Comparison of ENCODE assay signal across 9 mouse cellular contexts in the genomic region with DNA sequence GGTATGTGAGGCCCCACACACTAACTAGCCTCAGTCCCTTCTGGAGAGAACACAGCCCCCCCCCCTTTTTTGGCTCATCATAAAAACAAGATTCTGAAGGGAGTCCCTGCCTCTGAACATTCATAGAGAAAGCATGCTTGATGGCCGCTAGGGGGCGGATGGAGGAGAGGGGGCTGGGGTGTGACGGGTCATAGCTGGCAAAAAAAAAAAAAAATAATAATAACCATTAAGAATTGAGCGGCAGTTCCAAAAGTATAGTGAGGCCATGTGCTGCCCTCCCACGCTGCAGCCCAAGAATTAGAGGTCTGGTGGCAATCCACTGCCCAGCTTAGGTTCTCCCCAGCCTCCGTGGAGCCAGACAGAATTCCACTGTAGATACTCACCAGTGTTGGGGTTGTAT. TPM values are rescaled to one million over a fixed set of nuclear protein-coding genes. Genes with fewer than 3 reads are reported as not detected.
A peak's percentile ranks its signal among the peaks of the same experiment; 100 is the strongest.
DNase-seq lines count a peak whose midpoint lies in the region; ATAC-seq and TF ChIP-seq lines count a peak whose summit lies in the region.
"Had no signal": no experiment of that assay in that cellular context is flagged by ENCODE, and none has a peak within 500 bp of the region (broad histone marks: within the 10 kb centered on the region; RNA-seq: fewer than 3 reads in every experiment).

No protein-coding gene starts in this region.

- H3K79me2 ChIP-seq in CH12.LX (replicated peaks; ENCODE audit: control insufficient read depth, extremely low read depth, insufficient read depth, poor library complexity, severe bottlenecking): no peaks in the 10 kb centered on the region

- H3K4me2 ChIP-seq in CH12.LX (ENCODE audit: insufficient read depth, low read depth, poor library complexity, severe bottlenecking): no peak overlapping the region
- no peak overlapping the region for H3K4me2 ChIP-seq in forebrain, embryonic 16.5 days (ENCODE audit: low read length)
- H3K4me2 ChIP-seq: embryonic facial prominence, embryonic 13.5 days had no signal

- TF ChIP-seq EP300 in CH12.LX (IDR thresholded peaks at IDR 0.05; ENCODE audit: low read length): no peak

- no peak overlapping the region for H3K4me3 ChIP-seq in CH12.LX (replicated peaks in 1 of 3; ENCODE audit: low read depth in 2 of 3, low read length in 2 of 3, poor library complexity in 1 of 3)
- H3K4me3 ChIP-seq in forebrain, embryonic 16.5 days (replicated peaks; ENCODE audit: low read length): no peak overlapping the region
- H3K4me3 ChIP-seq: embryonic facial prominence, embryonic 13.5 days had no signal

- DNase-seq in kidney, adult 18-20 months: peak; percentile 18
- no peak for DNase-seq in kidney, adult 8-10 months
- DNase-seq in CH12.LX (ENCODE audit: extremely low read depth) (peak; percentile 48), liver (peak; percentile 79)
- DNase-seq in adrenal gland, postnatal 14 days: peak; percentile 75
- DNase-seq in thymus, postnatal 0 days (ENCODE audit: low spot score): peak; percentile 31
- DNase-seq in cerebellum, adult 11-12 months: no peak

- peaks cover 5 to 8% of the 10 kb centered on the region in 2 experiments; a peak in 3 of 4 replicates for H3K4me1 ChIP-seq in CH12.LX (ENCODE audit: control insufficient read depth in 1 of 2, insufficient read depth in 2 of 2)
- no peaks in the 10 kb centered on the region for H3K4me1 ChIP-seq in forebrain, embryonic 16.5 days (replicated peaks; ENCODE audit: control insufficient read depth, insufficient read depth, low read length)

- TF ChIP-seq RAD21 in CH12.LX (IDR thresholded peaks at IDR 0.05; ENCODE audit: low read depth, low read length): peak; percentile 19

- dilution Hi-C loops in CH12.LX (cut with MboI; ENCODE audit: extremely low pct_ligation_motif_present, extremely low pct_unique_long_range_greater_than_20kb, low sequenced_read_pairs): no loop called here

- no peak for ATAC-seq in forebrain, embryonic 16.5 days

- no peak for TF ChIP-seq POLR2A in CH12.LX (IDR thresholded peaks at IDR 0.05; ENCODE audit: low read depth, low read length)

- no peak overlapping the region for H3K27ac ChIP-seq in CH12.LX (ENCODE audit: insufficient read depth, low read depth)
- no peak overlapping the region for H3K27ac ChIP-seq in forebrain, embryonic 16.5 days (ENCODE audit: low read length)

- no peaks in the 10 kb centered on the region for H3K9me3 ChIP-seq in CH12.LX (replicated peaks; ENCODE audit: low read length)
- no peaks in the 10 kb centered on the region for H3K9me3 ChIP-seq in forebrain, embryonic 16.5 days (ENCODE audit: control insufficient read depth, low read length)
- H3K9me3 ChIP-seq: embryonic facial prominence, embryonic 13.5 days had no signal

- in situ Hi-C loops in CH12.LX (cut with MboI; ENCODE audit: low pct_ligation_motif_present, low pct_unique_long_range_greater_than_20kb, low sequenced_read_pairs): no loop called here

- peak in 1 of 2 experiments; percentile 68; a peak in 2 of 4 replicates for TF ChIP-seq CTCF in CH12.LX (conservative IDR thresholded peaks at IDR 0.05 in 1 of 2, IDR thresholded peaks at IDR 0.05 in 1 of 2; ENCODE audit: low read depth in 2 of 2, low read length in 2 of 2)

- H3K36me3 ChIP-seq in CH12.LX (replicated peaks in 1 of 2; ENCODE audit: control insufficient read depth in 1 of 2, insufficient read depth in 1 of 2, low read length in 1 of 2): peaks cover 5 to 23% of the 10 kb centered on the region in 2 experiments
- H3K36me3 ChIP-seq in forebrain, embryonic 16.5 days (ENCODE audit: control insufficient read depth, insufficient read depth): no peaks in the 10 kb centered on the region

- 50% methylated on average over 6 of the region's 6 CpGs for WGBS in forebrain, embryonic 16.5 days

- H3K9ac ChIP-seq in CH12.LX (ENCODE audit: insufficient read depth, low read depth): no peak overlapping the region
- no peak overlapping the region for H3K9ac ChIP-seq in forebrain, embryonic 16.5 days (replicated peaks; ENCODE audit: low read depth, low read length)
- H3K9ac ChIP-seq: embryonic facial prominence, embryonic 13.5 days had no signal

- H3K27me3 ChIP-seq in CH12.LX (replicated peaks): no peaks in the 10 kb centered on the region
- no peaks in the 10 kb centered on the region for H3K27me3 ChIP-seq in forebrain, embryonic 16.5 days (replicated peaks; ENCODE audit: control insufficient read depth, insufficient read depth, low read length)
- H3K27me3 ChIP-seq: embryonic facial prominence, embryonic 13.5 days had no signal

TF ChIP-seq in CH12.LX, 34 proteins besides CTCF, POLR2A, EP300 and RAD21:
- TF ChIP-seq ZNF384 (IDR thresholded peaks at IDR 0.05; ENCODE audit: low read depth, low read length) (peak; percentile 90), E2F4 (IDR thresholded peaks at IDR 0.05; ENCODE audit: insufficient replicate concordance, low read depth, low read length) (no peak), ZC3H11A (IDR thresholded peaks at IDR 0.05; ENCODE audit: low read depth, low read length) (no peak), HCFC1 (IDR thresholded peaks at IDR 0.05; ENCODE audit: low read depth, low read length) (no peak), BHLHE40 (IDR thresholded peaks at IDR 0.05; ENCODE audit: low read depth, low read length) (no peak), PAX5 (IDR thresholded peaks at IDR 0.05; ENCODE audit: low read length) (no peak), CHD1 (IDR thresholded peaks at IDR 0.05; ENCODE audit: low read depth, low read length) (no peak), USF1 (IDR thresholded peaks at IDR 0.05; ENCODE audit: low read depth, low read length) (no peak), SMC3 (IDR thresholded peaks at IDR 0.05; ENCODE audit: low read depth, low read length) (peak; percentile 57), IRF4 (IDR thresholded peaks at IDR 0.05; ENCODE audit: low read depth, low read length) (no peak), ZMIZ1 (IDR thresholded peaks at IDR 0.05; ENCODE audit: low read depth, low read length) (no peak)

RNA-seq across cellular contexts. Expression of gene Emilin2, which starts 57.0 kb away (rescaled TPM):
- total RNA-seq in CH12.LX (2012; rRNA removed) (0.08 and 0.38 TPM in 2 replicates), CH12.LX (2014; rRNA removed) (0.50 TPM in 1 of 2 replicates, not detected in the other)
- polyA plus RNA-seq in CH12.LX (2012; ENCODE audit: insufficient read length, low read depth): 0.34 TPM in 1 of 2 replicates, not detected in the other
- total RNA-seq in adrenal gland, postnatal 14 days (2021): 9.2 and 9.4 TPM in 2 replicates
- 3.2 TPM in 2 replicates for polyA plus RNA-seq in thymus, postnatal 0 days (2015; fragmentation: Nextera tagmentation; extraction: Ambion mirVana)
- 1.2 and 1.4 TPM in 2 replicates for polyA plus RNA-seq in forebrain, embryonic 16.5 days (2015; fragmentation: Nextera tagmentation; extraction: Ambion mirVana)

Comparison
In these comparisons a context has a peak if more than half of its experiments do, and no peak if none do; other contexts are left out.
1. DNase-seq: peak in kidney, adult 18-20 months (single experiment), CH12.LX (single experiment), adrenal gland, postnatal 14 days (single experiment), liver (single experiment) and thymus, postnatal 0 days (single experiment); none in kidney, adult 8-10 months (0 of 2) and cerebellum, adult 11-12 months (single experiment).